Mouse (Mus musculus) midbrain, postnatal 0 days (tissue): ENCODE measurements around the gene Brsk1. TPM values are rescaled to one million over a fixed set of nuclear protein-coding genes. Genes with fewer than 3 reads are reported as not detected.

ENCODE experiments used
- ATAC-seq: fragments of 200-750 bp; cut with Nextera tagmentation; 2 replicates; pipeline ENCODE4 v1.8.0; 2017; ENCODE audit warnings: moderate number of reproducible peaks, mild to moderate bottlenecking, moderate TSS enrichment, moderate library complexity; ENCODE audit not compliant: low FRiP score
- DNase-seq: peaks from one replicate; pipeline ENCODE4 v3.0.0-alpha.2; 2015; ENCODE audit warnings: low spot score
- H3K27ac ChIP-seq: fragments of 300-500 bp; sonication (generic); 2 replicates; pipeline ENCODE4 v1.5.1; 2014; ENCODE audit warnings: low read depth, mild to moderate bottlenecking, low read length, mixed read lengths
- H3K27me3 ChIP-seq: fragments of 300-500 bp; sonication (generic); 2 replicates; pipeline ENCODE4 v1.6.1; 2014; ENCODE audit warnings: low read length, control low read depth, mixed read lengths; ENCODE audit not compliant: insufficient read depth
- H3K36me3 ChIP-seq: fragments of 300-500 bp; sonication (generic); 2 replicates; pipeline ENCODE4 v1.6.1; 2014; ENCODE audit warnings: low read length, control low read depth, mixed read lengths; ENCODE audit not compliant: insufficient read depth
- H3K4me1 ChIP-seq: fragments of 300-500 bp; sonication (generic); 2 replicates; pipeline ENCODE4 v1.6.1; 2014; ENCODE audit warnings: mild to moderate bottlenecking, control low read depth, antibody characterized with exemption, low read length, mixed read lengths; ENCODE audit not compliant: insufficient read depth
- H3K4me2 ChIP-seq: fragments of 300-500 bp; sonication (generic); 2 replicates; pipeline ENCODE4 v1.6.1; 2014; ENCODE audit warnings: low read depth, mild to moderate bottlenecking, low read length, mixed read lengths; ENCODE audit not compliant: poor library complexity, severe bottlenecking
- H3K4me3 ChIP-seq: fragments of 300-500 bp; sonication (generic); 2 replicates; pipeline ENCODE4 v1.5.1; 2014; ENCODE audit warnings: low read depth, mild to moderate bottlenecking, low read length, moderate library complexity
- H3K9ac ChIP-seq: fragments of 300-500 bp; sonication (generic); replicated peaks from 2 replicates; pipeline ENCODE4 v1.6.1; 2014; ENCODE audit warnings: mild to moderate bottlenecking, low read length, moderate library complexity, mixed read lengths; ENCODE audit not compliant: poor library complexity, severe bottlenecking
- H3K9me3 ChIP-seq: fragments of 300-500 bp; sonication (generic); 2 replicates; pipeline ENCODE4 v1.6.1; 2016; ENCODE audit warnings: low read length, control low read depth
- CTCF ChIP-seq: IDR thresholded peaks from 2 replicates; pipeline ENCODE4 v1.5.1; 2016; ENCODE audit warnings: antibody characterized with exemption, mild to moderate bottlenecking
- WGBS: fragments of 180-500 bp; shearing (Covaris S2); extraction: QIAGEN DNeasy Blood & Tissue Kit; methylation state at CpG from one replicate; pipeline ENCODE4 v1.1.7; 2014; 5-methylcytosine and 5-hydroxymethylcytosine counted together
- polyA plus RNA-seq: library from polyadenylated mRNA; unstranded; fragments of >200 nt; fragmentation: Nextera tagmentation; extraction: Ambion mirVana; gene quantifications from 2 replicates; pipeline ENCODE4 v1.2.1, GENCODE M21; 2015
- total RNA-seq: library from RNA; depleted of rRNA; stranded (reverse); fragments of >200 nt; gene quantifications from 2 replicates; pipeline ENCODE4 v1.2.3, GENCODE M21; 2014

The Brsk1 gene
- total and polyA plus RNA-seq, 2 experiments from 2014 or later = 7.2 to 226 TPM

GRCm38 (mm10) chr7:4705098-4705497 is 14.7 kb downstream of the Brsk1 start:
- Histone ChIP-seq H3K27ac (no peak overlapping the region), H3K4me1 (no peaks in the 10 kb centered on the region), H3K4me2 (no peak overlapping the region), H3K9me3 (no peaks in the 10 kb centered on the region), H3K9ac (no peak overlapping the region), H3K27me3 (no peaks in the 10 kb centered on the region), H3K4me3 (no peak overlapping the region), H3K36me3 (peaks cover 67% of the 10 kb centered on the region)
- ATAC-seq (0 out of 2 replicates have a peak, but pooled peaks have one; percentile 20), DNase-seq (peak; percentile 61)
- 34% methylated on average over 18 of the region's 18 CpGs for WGBS
- TF ChIP-seq CTCF = peak; percentile 75

GRCm38 (mm10) chr7:4712594-4712993 is 22.2 kb downstream of the Brsk1 start:
- 85% methylated on average over 3 of the region's 3 CpGs for WGBS
- TF ChIP-seq CTCF = peak; percentile 41

GRCm38 (mm10) chr7:4716955-4717354 is 26.6 kb downstream of the Brsk1 start:
- DNase-seq = no peak
- Histone ChIP-seq H3K27me3 (no peaks in the 10 kb centered on the region), H3K27ac (no peak overlapping the region), H3K4me2 (no peak overlapping the region), H3K9me3 (no peaks in the 10 kb centered on the region), H3K9ac (no peak overlapping the region), H3K4me3 (no peak overlapping the region), H3K36me3 (peaks cover 47% of the 10 kb centered on the region), H3K4me1 (no peaks in the 10 kb centered on the region)
- no peak for TF ChIP-seq CTCF
- no peak for ATAC-seq
- 73% methylated on average over 6 of the region's 6 CpGs for WGBS

More at GRCm38 (mm10) chr7:4712594-4712993, 22.2 kb downstream of the Brsk1 start:
- ATAC-seq = no peak
- peaks cover 83% of the 10 kb centered on the region for H3K36me3 ChIP-seq
- no peak overlapping the region for H3K4me3 ChIP-seq
- no peaks in the 10 kb centered on the region for H3K27me3 ChIP-seq
- no peak overlapping the region for H3K4me2 ChIP-seq
- no peaks in the 10 kb centered on the region for H3K4me1 ChIP-seq
- H3K9me3 ChIP-seq = no peaks in the 10 kb centered on the region
- DNase-seq = no peak
- H3K27ac ChIP-seq = no peak overlapping the region
- H3K9ac ChIP-seq = no peak overlapping the region

- no peak overlapping the region for H3K27ac ChIP-seq
- peaks cover 3% of the 10 kb centered on the region; the same call in 1 of the 2 replicates for H3K4me1 ChIP-seq
- no peaks in the 10 kb centered on the region for H3K9me3 ChIP-seq
- H3K36me3 ChIP-seq = peaks cover 25% of the 10 kb centered on the region
- no peaks in the 10 kb centered on the region for H3K27me3 ChIP-seq
- WGBS = 95% methylated on average over 3 of the region's 3 CpGs
- TF ChIP-seq CTCF = no peak
- H3K4me2 ChIP-seq = no peak overlapping the region
- H3K4me3 ChIP-seq = no peak overlapping the region
- no peak for ATAC-seq
- H3K9ac ChIP-seq = no peak overlapping the region
- DNase-seq = no peak
Observed at GRCm38 (mm10) chr7:4719276-4719675, 28.9 kb downstream of the Brsk1 start.

- WGBS = 33% methylated on average over 12 of the region's 12 CpGs
- peak overlapping the region; percentile 50 for H3K4me2 ChIP-seq
- H3K9ac ChIP-seq = peak overlapping the region; percentile 48
- H3K27ac ChIP-seq = no peak overlapping the region
- ATAC-seq (peak; percentile 52; the same call in 1 of the 2 replicates), DNase-seq (peak; percentile 51)
- peak overlapping the region; percentile 25 for H3K4me3 ChIP-seq
- no peaks in the 10 kb centered on the region for H3K9me3 ChIP-seq
- H3K27me3 ChIP-seq = no peaks in the 10 kb centered on the region
- TF ChIP-seq CTCF = no peak
- H3K4me1 ChIP-seq = peaks cover 3% of the 10 kb centered on the region; the same call in 1 of the 2 replicates
- no peaks in the 10 kb centered on the region for H3K36me3 ChIP-seq
Observed at GRCm38 (mm10) chr7:4723508-4723907, 33.1 kb downstream of the Brsk1 start.

GRCm38 (mm10) chr7:4724359-4724758 is 34.0 kb downstream of the Brsk1 start:
- H3K9ac ChIP-seq = no peak overlapping the region
- H3K4me3 ChIP-seq = no peak overlapping the region
- no peak for TF ChIP-seq CTCF
- DNase-seq (no peak), ATAC-seq (no peak)
- H3K36me3 ChIP-seq = no peaks in the 10 kb centered on the region
- peaks cover 3% of the 10 kb centered on the region; the same call in 1 of the 2 replicates for H3K4me1 ChIP-seq
- no peak overlapping the region for H3K27ac ChIP-seq
- no peaks in the 10 kb centered on the region for H3K27me3 ChIP-seq
- H3K4me2 ChIP-seq = no peak overlapping the region
- H3K9me3 ChIP-seq = no peaks in the 10 kb centered on the region
- 92% methylated on average over 3 of the region's 3 CpGs for WGBS
